ENCODE assay signal across 8 mouse cellular contexts in the genomic region with DNA sequence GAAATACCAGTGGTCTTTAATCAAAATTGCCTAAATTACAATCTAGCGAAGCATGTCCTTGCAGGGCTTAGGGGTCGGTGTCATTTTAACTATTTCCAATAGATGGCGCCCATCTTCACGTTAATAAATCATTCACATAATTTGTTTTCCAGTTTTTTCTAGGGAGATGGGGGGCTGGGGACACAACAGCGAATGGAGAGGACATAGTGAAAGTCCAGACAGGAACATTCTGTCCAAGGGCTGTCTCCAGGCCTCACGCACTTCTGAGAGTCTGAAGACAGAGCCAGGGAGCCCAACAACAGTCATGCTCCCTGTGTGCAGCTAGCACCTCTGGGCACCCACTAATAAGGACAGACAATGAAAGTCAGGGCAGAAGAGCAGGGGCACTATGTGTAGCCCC. TPM values are rescaled to one million over a fixed set of nuclear protein-coding genes. Genes with fewer than 3 reads are reported as not detected.
DNase-seq lines count a peak whose midpoint lies in the region; ATAC-seq lines count a peak whose summit lies in the region.

No protein-coding gene starts in this region.

- peak overlapping the region; percentile 88 for H3K4me3 ChIP-seq in megakaryocyte, embryonic 14.5 days (replicated peaks)
- no peak overlapping the region for H3K4me3 ChIP-seq in kidney, embryonic 16.5 days (ENCODE audit: low read length)

- WGBS in kidney, embryonic 16.5 days: 14% methylated on average over 6 of the region's 6 CpGs

- peaks cover 40% of the 10 kb centered on the region for H3K4me1 ChIP-seq in megakaryocyte, embryonic 14.5 days
- peaks cover 39% of the 10 kb centered on the region for H3K4me1 ChIP-seq in kidney, embryonic 16.5 days (ENCODE audit: insufficient read depth, low read length)

- no peaks in the 10 kb centered on the region for H3K9me3 ChIP-seq in megakaryocyte, embryonic 14.5 days
- H3K9me3 ChIP-seq in kidney, embryonic 16.5 days (ENCODE audit: low read length): no peaks in the 10 kb centered on the region

- no peaks in the 10 kb centered on the region for H3K27me3 ChIP-seq in megakaryocyte, embryonic 14.5 days (replicated peaks)
- no peaks in the 10 kb centered on the region for H3K27me3 ChIP-seq in kidney, embryonic 16.5 days (ENCODE audit: insufficient read depth, low read length)

- peak overlapping the region; percentile 4; the same call in 1 of the 2 replicates for H3K27ac ChIP-seq in kidney, embryonic 16.5 days (ENCODE audit: low read length)

- no peak overlapping the region for H3K4me2 ChIP-seq in kidney, embryonic 16.5 days (replicated peaks; ENCODE audit: low read depth, low read length)

- DNase-seq in adipocyte (ENCODE audit: low spot score): peak; percentile 59
- DNase-seq in gastrocnemius, adult 18-20 months (ENCODE audit: low spot score): peak; percentile 62
- DNase-seq in lung, postnatal 10 days: peak; percentile 84
- no peak for DNase-seq in thymus, postnatal 14 days

- no peak for ATAC-seq in megakaryocyte, adult 5-6 weeks (ENCODE audit: poor library complexity, severe bottlenecking)
- ATAC-seq in kidney, embryonic 16.5 days (ENCODE audit: low FRiP score, low TSS enrichment): no peak
- ATAC-seq in monocyte, adult 5-6 weeks (replicated peaks; ENCODE audit: insufficient number of reproducible peaks, low FRiP score, low TSS enrichment, poor library complexity, severe bottlenecking): no peak

- H3K36me3 ChIP-seq in megakaryocyte, embryonic 14.5 days (replicated peaks; ENCODE audit: low read length): no peaks in the 10 kb centered on the region
- no peaks in the 10 kb centered on the region for H3K36me3 ChIP-seq in kidney, embryonic 16.5 days (ENCODE audit: insufficient read depth, low read length)

- no peak overlapping the region for H3K9ac ChIP-seq in kidney, embryonic 16.5 days (replicated peaks; ENCODE audit: low read length)

RNA-seq across cellular contexts. Expression of gene Gab2, which starts 2.2 kb away (rescaled TPM):
- 1.1 and 2.2 TPM in 2 replicates for polyA plus RNA-seq in megakaryocyte, embryonic 14.5 days (2012; ENCODE audit: insufficient read depth, low replicate concordance)
- total RNA-seq in megakaryocyte, adult 5-6 weeks (2015): 21.6 and 27.8 TPM in 2 replicates
- total RNA-seq in megakaryocyte, adult 5-6 weeks (2017): 22.6 and 23.0 TPM in 2 replicates
- 1 to 10 TPM; 5.3 to 8.5 TPM for total RNA-seq in gastrocnemius, adult 18-20 months (2021)
- polyA plus RNA-seq in kidney, embryonic 16.5 days (2015; fragmentation: Nextera tagmentation; extraction: Ambion mirVana): 13.9 and 14.7 TPM in 2 replicates
- 41.6 to 52.5 TPM (median 41.9 TPM) in 3 replicates for total RNA-seq in monocyte, adult 5-6 weeks (2017)
